Comparison of ENCODE assay signal across 23 mouse cellular contexts in genomic region chr17:44842184-44842583, GRCm38 (mm10). TPM values are rescaled to one million over a fixed set of nuclear protein-coding genes. Genes with fewer than 3 reads are reported as not detected.
DNase-seq lines count a peak whose midpoint lies in the region; ATAC-seq lines count a peak whose summit lies in the region.
"Had no signal": no experiment of that assay in that cellular context is flagged by ENCODE, and none has a peak within 500 bp of the region (broad histone marks: within the 10 kb centered on the region; RNA-seq: fewer than 3 reads in every experiment).

No protein-coding gene starts in this region.

- H3K9me3 ChIP-seq in intestine, embryonic 16.5 days (ENCODE audit: control insufficient read depth, low read length) = no peaks in the 10 kb centered on the region
- H3K9me3 ChIP-seq: embryonic facial prominence, embryonic 12.5 days; heart, embryonic 15.5 days had no signal

- no peaks in the 10 kb centered on the region for H3K27me3 ChIP-seq in intestine, embryonic 16.5 days (replicated peaks; ENCODE audit: control insufficient read depth, insufficient read depth, low read length)
- H3K27me3 ChIP-seq: embryonic facial prominence, embryonic 12.5 days; heart, embryonic 15.5 days; hindbrain, embryonic 13.5 days had no signal

- no peaks in the 10 kb centered on the region for H3K4me1 ChIP-seq in intestine, embryonic 16.5 days (ENCODE audit: control insufficient read depth, insufficient read depth, low read length)
- H3K4me1 ChIP-seq: embryonic facial prominence, embryonic 12.5 days; hindbrain, embryonic 13.5 days had no signal

- H3K27ac ChIP-seq in intestine, embryonic 16.5 days (ENCODE audit: low read length) = no peak overlapping the region
- H3K27ac ChIP-seq: embryonic facial prominence, embryonic 12.5 days; heart, adult 2 months; heart, embryonic 15.5 days; hindbrain, embryonic 13.5 days; hindbrain, postnatal 0 days had no signal

- H3K9ac ChIP-seq in intestine, embryonic 16.5 days (ENCODE audit: low read depth, low read length) = no peak overlapping the region
- H3K9ac ChIP-seq: embryonic facial prominence, embryonic 12.5 days; heart, embryonic 15.5 days; hindbrain, embryonic 13.5 days had no signal

- WGBS in intestine, embryonic 16.5 days = 79% methylated on average over 4 of the region's 4 CpGs

- no peak for DNase-seq in frontal cortex, postnatal 25 days (ENCODE audit: low spot score in 2 of 2)
- DNase-seq in left cerebral cortex, adult 18-20 months (ENCODE audit: low spot score in 2 of 2) = peak; percentile 5 to 8
- no peak for DNase-seq in left cerebral cortex, adult 8-10 months (ENCODE audit: low spot score in 2 of 2)
- peak; percentile 9 for DNase-seq in NIH3T3 (ENCODE audit: low read depth)
- peak; percentile 36 for DNase-seq in brain, adult 2 months (ENCODE audit: low read depth, low spot score)
- no peak for DNase-seq in spleen, postnatal 36 days (ENCODE audit: low spot score in 2 of 2)
- DNase-seq: adrenal gland, adult 8-10 months; adrenal gland, postnatal 36 days; cerebellum, adult 11 months; cerebellum, adult 8-10 months; cerebellum, postnatal 14 days; embryo, embryonic 11 days; gastrocnemius, postnatal 14 days; heart, adult 2 months; heart, postnatal 14 days had no signal

- ATAC-seq in frontal cortex, adult (ENCODE audit: low TSS enrichment) = peak; percentile 79
- no peak for ATAC-seq in intestine, embryonic 16.5 days
- ATAC-seq: forebrain, embryonic 16.5 days; hindbrain, postnatal 0 days had no signal

- H3K4me2 ChIP-seq in intestine, embryonic 16.5 days (ENCODE audit: low read depth, low read length) = no peak overlapping the region
- H3K4me2 ChIP-seq: embryonic facial prominence, embryonic 12.5 days; heart, embryonic 11.5 days; heart, embryonic 15.5 days; hindbrain, embryonic 13.5 days had no signal

- no peaks in the 10 kb centered on the region for H3K36me3 ChIP-seq in intestine, embryonic 16.5 days (ENCODE audit: control insufficient read depth, insufficient read depth, low read length)
- H3K36me3 ChIP-seq: embryonic facial prominence, embryonic 12.5 days; heart, embryonic 15.5 days; hindbrain, embryonic 13.5 days had no signal

- H3K4me3 ChIP-seq in intestine, embryonic 16.5 days (ENCODE audit: low read length) = no peak overlapping the region
- H3K4me3 ChIP-seq: embryonic facial prominence, embryonic 12.5 days; heart, adult 2 months; heart, embryonic 15.5 days; hindbrain, embryonic 13.5 days had no signal

RNA-seq across cellular contexts. Expression of gene Runx2, which starts 27.6 kb away (rescaled TPM):
- total RNA-seq in left cerebral cortex, adult 18-20 months (2021) = 10 to 100 TPM in 1 of 2 experiments, 1 to 10 TPM in 1; 9.7 to 10.2 TPM
- 10 to 100 TPM in 1 of 4 experiments, 1 to 10 TPM in 3; 8.9 to 12.6 (median 9.8) TPM for total RNA-seq in left cerebral cortex, adult 8-10 months (2022)
- 0.62 and 0.91 TPM in 2 replicates for polyA plus RNA-seq in intestine, embryonic 16.5 days (2015; fragmentation: Nextera tagmentation; extraction: Ambion mirVana)

Comparison
In these comparisons a context has a peak if more than half of its experiments do, and no peak if none do; other contexts are left out.
1. DNase-seq: peak in left cerebral cortex, adult 18-20 months (2 of 2), NIH3T3 (single experiment) and brain, adult 2 months (single experiment); none in frontal cortex, postnatal 25 days (0 of 2), left cerebral cortex, adult 8-10 months (0 of 2) and spleen, postnatal 36 days (0 of 2).